Mouse (Mus musculus) G1E (cell line): ENCODE measurements at regions not wholly inside any gene's neighbourhood (a gene's known extent, or its start where the extent isn't known, plus 50 kb on each side); places are given as distances from the start of the nearest gene placed in this dataset.

Source experiments
- CTCF ChIP-seq: IDR thresholded peaks from 2 replicates; pipeline ENCODE4 v1.5.1; 2012; ENCODE audit warnings: low read depth, low read length, inconsistent platforms, mixed read lengths
- GATA1 ChIP-seq: IDR thresholded peaks from 2 replicates; pipeline ENCODE4 v1.6.1; 2012; ENCODE audit warnings: borderline replicate concordance, low read length, inconsistent platforms, mixed read lengths

GRCm38 (mm10) chr1:76664381-76664780, 850.5 kb downstream of the Epha4 start:
- no peak for TF ChIP-seq CTCF
- TF ChIP-seq GATA1: no peak
